Mouse (Mus musculus) A20 (cell line): ENCODE measurements around the gene Elk1.

Experiments
- DNase-seq: peaks from one replicate; pipeline ENCODE4 v3.0.0-alpha.2; 2011; ENCODE audit warnings: low read depth, low spot score

The Elk1 gene

GRCm38 (mm10) chrX:20950191-20950880, at the start of gene Elk1:
Gene Elk1, minus strand, starts transcription at chrX:20950608.
- DNase-seq: peak; percentile 92

- DNase-seq: no peak
Measured at GRCm38 (mm10) chrX:20980901-20981300, 30.5 kb upstream of the Elk1 start.

DNA sequence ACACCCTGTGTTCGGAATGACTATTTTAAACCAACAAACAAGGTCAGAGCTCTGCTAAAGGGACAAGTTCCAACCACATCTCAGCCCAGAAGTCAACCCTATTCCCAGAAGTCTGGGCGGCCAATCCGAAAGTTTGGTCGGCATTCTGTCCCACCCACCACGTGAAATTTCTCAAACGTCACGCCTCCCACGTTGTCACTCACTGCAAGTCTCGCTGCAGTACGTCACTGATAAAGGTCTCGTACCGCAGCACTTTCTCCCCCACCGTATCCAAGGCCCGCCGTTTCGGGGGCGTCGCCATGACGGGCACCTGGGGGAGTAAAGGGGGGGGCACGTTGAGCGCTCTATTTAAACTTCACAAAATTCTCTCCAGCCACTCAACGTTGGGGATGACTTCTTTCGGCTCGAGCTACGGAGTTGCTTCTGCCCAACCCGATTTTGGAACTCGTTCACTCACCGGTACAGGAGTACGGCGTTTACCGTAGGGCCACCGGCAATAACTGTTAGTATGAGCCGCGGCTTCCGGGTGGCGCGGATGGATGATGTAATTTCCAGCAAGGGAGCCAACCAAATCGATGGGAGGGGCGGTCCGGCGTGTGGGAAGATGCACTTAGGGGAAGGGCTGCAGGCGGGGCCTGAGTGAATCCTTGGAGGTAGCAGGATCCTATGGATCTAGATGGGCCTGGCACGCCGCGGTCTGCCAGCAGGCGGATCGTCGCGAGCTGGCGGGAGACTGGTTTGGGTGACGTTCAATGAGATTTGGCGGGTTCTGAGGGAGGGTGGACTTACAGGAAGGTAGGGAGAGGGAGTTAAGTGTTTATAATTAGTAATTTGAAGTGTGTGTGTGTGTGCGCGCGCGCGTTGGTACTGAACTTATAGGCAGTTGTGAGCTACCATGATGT, 11.3 kb upstream of the Elk1 start, which contains the start of gene Uxt:
Gene Uxt, minus strand, starts transcription at position 541 of the 902 bp plus-strand sequence.
- peak; percentile 91 for DNase-seq

- peak; percentile 31 for DNase-seq
Measured at GRCm38 (mm10) chrX:20946055-20946454, 4.4 kb downstream of the Elk1 start.

DNA sequence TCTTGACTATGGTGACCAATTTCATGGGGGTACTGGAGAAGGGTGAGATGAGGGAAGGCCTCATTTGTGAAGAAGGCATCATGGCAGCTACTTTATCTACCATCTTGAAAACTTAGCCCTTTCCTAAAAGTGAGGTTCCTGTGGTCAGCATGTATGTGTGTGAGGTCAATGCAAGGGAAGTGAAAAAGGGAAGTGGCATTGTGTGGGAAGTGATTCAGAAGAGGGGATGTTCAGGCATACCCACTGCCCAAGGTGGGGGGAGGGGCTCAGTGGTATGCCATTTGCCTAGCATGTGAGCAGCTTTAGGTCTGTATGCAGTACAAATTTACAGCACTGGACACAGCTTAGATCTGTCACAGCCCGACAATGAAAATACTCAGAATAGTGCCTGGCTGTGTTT, 18.4 kb downstream of the Elk1 start:
- DNase-seq: peak; percentile 73

GRCm38 (mm10) chrX:20931364-20931763, 19.0 kb downstream of the Elk1 start, which contains the start of gene Cfp:
Gene Cfp, minus strand, starts transcription at chrX:20931555.
- peak; percentile 49 for DNase-seq

DNA sequence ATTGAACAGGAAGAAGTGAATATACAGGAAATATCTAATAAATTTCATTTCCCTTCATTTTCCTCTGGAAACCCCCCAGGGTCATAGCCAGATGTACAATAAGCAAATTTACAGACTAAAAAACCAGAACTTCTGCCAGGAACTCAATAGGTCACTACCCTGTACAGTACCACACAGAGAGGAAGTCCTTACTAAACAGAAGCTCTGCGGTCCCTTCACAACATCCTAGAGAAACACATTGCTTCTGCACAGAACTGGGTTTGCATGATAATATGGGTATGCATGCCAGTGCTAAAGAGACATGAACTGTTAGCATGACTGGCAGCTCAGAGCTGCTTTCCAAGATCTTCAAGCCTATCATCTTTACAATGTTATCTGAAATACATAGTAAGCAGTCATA, 20.5 kb downstream of the Elk1 start:
- DNase-seq: no peak

- DNase-seq: no peak
Measured at GRCm38 (mm10) chrX:20924976-20925375, 25.4 kb downstream of the Elk1 start.

- no peak for DNase-seq
Measured at GRCm38 (mm10) chrX:20923506-20923905, 26.9 kb downstream of the Elk1 start.

GRCm38 (mm10) chrX:20921366-20921765, 29.0 kb downstream of the Elk1 start:
- no peak for DNase-seq

DNA sequence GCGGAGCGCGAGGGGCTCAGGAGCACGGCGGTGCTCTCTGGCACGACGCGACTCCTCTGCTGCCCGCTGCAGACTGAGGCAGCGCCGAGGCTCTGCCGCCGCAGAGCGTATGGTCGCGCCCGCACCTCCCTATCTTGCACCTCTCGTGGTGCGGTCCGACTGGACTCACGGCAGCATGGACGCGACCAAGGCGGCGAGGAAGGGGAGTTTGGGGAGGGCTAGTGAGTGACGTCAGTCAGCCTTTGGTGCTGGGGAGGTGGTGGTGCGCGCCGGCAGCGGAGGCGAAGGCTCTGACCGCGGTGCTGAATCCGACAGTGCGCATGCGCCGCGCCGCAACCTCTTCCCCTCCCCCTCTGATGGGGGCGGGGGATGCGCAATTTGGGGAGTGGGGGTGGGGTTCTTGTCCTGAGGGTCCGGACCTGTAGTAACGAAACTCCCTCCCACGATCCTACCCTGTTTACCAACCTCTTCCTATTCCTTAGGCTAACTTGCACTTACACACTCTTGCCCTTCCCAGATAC, 29.5 kb downstream of the Elk1 start, which contains the start of gene Syn1:
Gene Syn1, minus strand, starts transcription at position 161 of the 521 bp plus-strand sequence.
- peak; percentile 73 for DNase-seq

GRCm38 (mm10) chrX:20920249-20920843, 30.1 kb downstream of the Elk1 start:
- DNase-seq: no peak

- no peak for DNase-seq
Measured at GRCm38 (mm10) chrX:20915075-20915474, 35.3 kb downstream of the Elk1 start.

DNA sequence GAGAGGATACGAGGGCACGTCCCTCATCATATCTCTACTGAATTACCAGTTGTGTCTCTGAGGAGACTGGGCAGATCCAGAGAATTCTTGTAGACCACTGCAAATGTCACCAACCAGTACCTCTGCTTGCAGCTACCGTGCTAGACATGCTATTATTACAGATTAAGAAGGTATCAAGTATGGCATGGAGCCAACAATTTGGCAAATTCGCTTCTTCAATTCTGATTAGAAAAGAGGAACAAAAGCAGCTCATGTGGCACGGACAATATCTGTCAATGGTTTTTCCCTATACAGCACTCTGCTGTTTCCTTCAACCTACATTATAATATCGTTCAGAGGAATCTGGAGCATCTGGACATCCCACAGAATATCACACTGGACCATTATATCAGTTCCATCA, 36.7 kb downstream of the Elk1 start:
- DNase-seq: no peak

- DNase-seq: no peak
Measured at GRCm38 (mm10) chrX:20910074-20910473, 40.3 kb downstream of the Elk1 start.
